Mouse (Mus musculus) kidney, embryonic 15.5 days (tissue): ENCODE results near the gene Plxnb2. TPM values are rescaled to one million over a fixed set of nuclear protein-coding genes. Genes with fewer than 3 reads are reported as not detected.

ENCODE experiments used
- ATAC-seq: fragments of 200-750 bp; cut with Nextera tagmentation; replicated peaks from 2 replicates; pipeline ENCODE4 v1.8.0; 2017; ENCODE audit warnings: moderate TSS enrichment; ENCODE audit not compliant: low FRiP score
- H3K27ac ChIP-seq: fragments of 300-500 bp; sonication (generic); 2 replicates; pipeline ENCODE4 v1.5.1; 2015; ENCODE audit warnings: mild to moderate bottlenecking, inconsistent platforms
- H3K27me3 ChIP-seq: fragments of 300-500 bp; sonication (generic); 2 replicates; pipeline ENCODE4 v1.6.1; 2015; ENCODE audit warnings: inconsistent platforms
- H3K36me3 ChIP-seq: fragments of 300-500 bp; sonication (generic); 2 replicates; pipeline ENCODE4 v1.6.1; 2015; ENCODE audit warnings: inconsistent platforms
- H3K4me1 ChIP-seq: fragments of 300-500 bp; sonication (generic); 2 replicates; pipeline ENCODE4 v1.6.1; 2015; ENCODE audit warnings: inconsistent platforms
- H3K4me2 ChIP-seq: fragments of 300-500 bp; sonication (generic); 2 replicates; pipeline ENCODE4 v1.6.1; 2015; ENCODE audit warnings: moderate library complexity, mild to moderate bottlenecking, inconsistent platforms
- H3K4me3 ChIP-seq: fragments of 300-500 bp; sonication (generic); replicated peaks from 2 replicates; pipeline ENCODE4 v1.5.1; 2015; ENCODE audit warnings: mild to moderate bottlenecking, inconsistent platforms
- H3K9ac ChIP-seq: fragments of 300-500 bp; sonication (generic); 2 replicates; pipeline ENCODE4 v1.6.1; 2015; ENCODE audit warnings: mild to moderate bottlenecking, inconsistent platforms
- H3K9me3 ChIP-seq: fragments of 300-500 bp; sonication (generic); replicated peaks from 2 replicates; pipeline ENCODE4 v1.6.1; 2016; ENCODE audit warnings: inconsistent platforms
- WGBS: fragments of 180-500 bp; shearing (Covaris S2); methylation state at CpG from one replicate; pipeline ENCODE4 v1.1.7; 2015; ENCODE audit warnings: mixed read lengths; 5-methylcytosine and 5-hydroxymethylcytosine counted together
- polyA plus RNA-seq: library from polyadenylated mRNA; unstranded; fragments of >200 nt; fragmentation: Nextera tagmentation; extraction: Ambion mirVana; gene quantifications from 2 replicates; pipeline ENCODE4 v1.2.1, GENCODE M21; 2015

Plxnb2 gene
- polyA plus RNA-seq, 1 experiment from 2014 or later = 160 TPM

GRCm38 (mm10) chr15:89196313-89196706 lies 15.7 kb upstream of the Plxnb2 start, which contains the start of gene Dennd6b:
Gene Dennd6b (minus strand): TSS chr15:89196496.
- Histone ChIP-seq H3K27me3 (no peaks in the 10 kb centered on the region), H3K27ac (peak within 1 kb of the TSS; percentile 99), H3K4me3 (peak within 1 kb of the TSS; percentile 91), H3K9ac (peak within 1 kb of the TSS; percentile 98), H3K9me3 (no peaks in the 10 kb centered on the region), H3K4me2 (peak within 1 kb of the TSS; percentile 68), H3K36me3 (no peaks in the 10 kb centered on the region), H3K4me1 (peaks cover 17% of the 10 kb centered on the region)
- under 1% methylated on average over 38 of the region's 38 CpGs for WGBS
- peak; percentile 99 for ATAC-seq

GRCm38 (mm10) chr15:89195690-89196312 lies 15.2 kb upstream of the Plxnb2 start:
- H3K9me3 ChIP-seq = no peaks in the 10 kb centered on the region
- ATAC-seq = peak; percentile 96
- peak overlapping the region; percentile 98 for H3K9ac ChIP-seq
- H3K27ac ChIP-seq = peak overlapping the region; percentile 99
- peak overlapping the region; percentile 91 for H3K4me3 ChIP-seq
- WGBS = under 1% methylated on average over 25 of the region's 25 CpGs
- H3K36me3 ChIP-seq = peaks cover 3% of the 10 kb centered on the region; the same call in 1 of the 2 replicates
- H3K4me1 ChIP-seq = peaks cover 17% of the 10 kb centered on the region
- no peaks in the 10 kb centered on the region for H3K27me3 ChIP-seq
- H3K4me2 ChIP-seq = peak overlapping the region; percentile 68

- H3K36me3 ChIP-seq = peaks cover 8% of the 10 kb centered on the region; the same call in 1 of the 2 replicates
- H3K4me2 ChIP-seq = peak overlapping the region; percentile 68
- H3K9ac ChIP-seq = peak overlapping the region; percentile 98
- H3K27me3 ChIP-seq = no peaks in the 10 kb centered on the region
- peak overlapping the region; percentile 91 for H3K4me3 ChIP-seq
- WGBS = 53% methylated on average over 6 of the region's 6 CpGs
- no peaks in the 10 kb centered on the region for H3K9me3 ChIP-seq
- peak; percentile 7; the same call in 1 of the 2 replicates for ATAC-seq
- H3K4me1 ChIP-seq = peaks cover 17% of the 10 kb centered on the region
- H3K27ac ChIP-seq = peak overlapping the region; percentile 99
These were observed 14.7 kb upstream of the Plxnb2 start for GRCm38 (mm10) chr15:89195261-89195681.

GRCm38 (mm10) chr15:89184937-89185227 lies 4.3 kb upstream of the Plxnb2 start:
- 84% methylated on average over 5 of the region's 5 CpGs for WGBS

GRCm38 (mm10) chr15:89184141-89184936 lies 3.8 kb upstream of the Plxnb2 start:
- Histone ChIP-seq H3K9ac (no peak overlapping the region), H3K4me2 (no peak overlapping the region), H3K9me3 (no peaks in the 10 kb centered on the region), H3K27ac (no peak overlapping the region), H3K36me3 (peaks cover 28% of the 10 kb centered on the region), H3K4me1 (peaks cover 29% of the 10 kb centered on the region), H3K4me3 (no peak overlapping the region), H3K27me3 (no peaks in the 10 kb centered on the region)
- 63% methylated on average over 5 of the region's 5 CpGs for WGBS
- no peak for ATAC-seq

More at GRCm38 (mm10) chr15:89184937-89185227, 4.3 kb upstream of the Plxnb2 start:
- H3K9me3 ChIP-seq = no peaks in the 10 kb centered on the region
- H3K4me3 ChIP-seq = no peak overlapping the region
- peaks cover 25% of the 10 kb centered on the region for H3K4me1 ChIP-seq
- no peak overlapping the region for H3K9ac ChIP-seq
- H3K27me3 ChIP-seq = no peaks in the 10 kb centered on the region
- no peak for ATAC-seq
- no peak overlapping the region for H3K4me2 ChIP-seq
- no peak overlapping the region for H3K27ac ChIP-seq
- peaks cover 28% of the 10 kb centered on the region for H3K36me3 ChIP-seq

GRCm38 (mm10) chr15:89182842-89183241 lies 2.3 kb upstream of the Plxnb2 start:
- Histone ChIP-seq H3K9ac (no peak overlapping the region), H3K4me3 (peak overlapping the region; percentile 2; the same call in 1 of the 2 replicates), H3K9me3 (no peaks in the 10 kb centered on the region), H3K4me1 (peaks cover 44% of the 10 kb centered on the region), H3K27me3 (no peaks in the 10 kb centered on the region), H3K36me3 (peaks cover 21% of the 10 kb centered on the region), H3K4me2 (no peak overlapping the region), H3K27ac (peak overlapping the region; percentile 96)
- 31% methylated on average over 5 of the region's 5 CpGs for WGBS
- no peak for ATAC-seq

- no peak for ATAC-seq
- peak overlapping the region; percentile 96 for H3K27ac ChIP-seq
- peaks cover 49% of the 10 kb centered on the region for H3K4me1 ChIP-seq
- WGBS = 37% methylated on average over 6 of the region's 6 CpGs
- 0 out of 2 replicates have a peak overlapping the region, but pooled peaks have one; percentile 85 for H3K4me2 ChIP-seq
- peak overlapping the region; percentile 2; the same call in 1 of the 2 replicates for H3K4me3 ChIP-seq
- peaks cover 19% of the 10 kb centered on the region for H3K36me3 ChIP-seq
- no peaks in the 10 kb centered on the region for H3K9me3 ChIP-seq
- 0 out of 2 replicates have a peak overlapping the region, but pooled peaks have one; percentile 4 for H3K9ac ChIP-seq
- no peaks in the 10 kb centered on the region for H3K27me3 ChIP-seq
These were observed 1.7 kb upstream of the Plxnb2 start for GRCm38 (mm10) chr15:89182328-89182741.

GRCm38 (mm10) chr15:89181561-89182270 lies 1.1 kb upstream of the Plxnb2 start:
- WGBS = 67% methylated on average over 10 of the region's 10 CpGs
- H3K4me1 ChIP-seq = peaks cover 55% of the 10 kb centered on the region
- peak overlapping the region; percentile 85 for H3K4me2 ChIP-seq
- H3K36me3 ChIP-seq = peaks cover 13% of the 10 kb centered on the region
- no peaks in the 10 kb centered on the region for H3K27me3 ChIP-seq
- H3K4me3 ChIP-seq = peak overlapping the region; percentile 91
- H3K9ac ChIP-seq = 0 out of 2 replicates have a peak overlapping the region, but pooled peaks have one; percentile 90
- H3K9me3 ChIP-seq = no peaks in the 10 kb centered on the region
- ATAC-seq = no peak
- H3K27ac ChIP-seq = peak overlapping the region; percentile 96

- no peaks in the 10 kb centered on the region for H3K27me3 ChIP-seq
- no peaks in the 10 kb centered on the region for H3K9me3 ChIP-seq
- WGBS = under 1% methylated on average over 26 of the region's 26 CpGs
- H3K36me3 ChIP-seq = 0 out of 2 replicates have a peak, but pooled peaks cover under 1% of the 10 kb centered on the region
- H3K27ac ChIP-seq = peak overlapping the region; percentile 96
- peak overlapping the region; percentile 90 for H3K9ac ChIP-seq
- peaks cover 71% of the 10 kb centered on the region for H3K4me1 ChIP-seq
- peak; percentile 10 for ATAC-seq
- peak overlapping the region; percentile 91 for H3K4me3 ChIP-seq
- H3K4me2 ChIP-seq = peak overlapping the region; percentile 85
These were observed 477 bp downstream of the Plxnb2 start for GRCm38 (mm10) chr15:89180081-89180541.

- ATAC-seq = no peak
- H3K27me3 ChIP-seq = no peaks in the 10 kb centered on the region
- peak overlapping the region; percentile 90 for H3K9ac ChIP-seq
- peak overlapping the region; percentile 91 for H3K4me3 ChIP-seq
- WGBS = 5% methylated on average over 6 of the region's 6 CpGs
- H3K27ac ChIP-seq = peak overlapping the region; percentile 96
- peaks cover 76% of the 10 kb centered on the region for H3K4me1 ChIP-seq
- H3K9me3 ChIP-seq = no peaks in the 10 kb centered on the region
- H3K4me2 ChIP-seq = peak overlapping the region; percentile 85
- H3K36me3 ChIP-seq = no peaks in the 10 kb centered on the region
These were observed 991 bp downstream of the Plxnb2 start for GRCm38 (mm10) chr15:89179630-89179964.

GRCm38 (mm10) chr15:89178954-89179629 lies 1.5 kb downstream of the Plxnb2 start:
- peak; percentile 68 for ATAC-seq
- H3K9ac ChIP-seq = peak overlapping the region; percentile 90
- peaks cover 81% of the 10 kb centered on the region for H3K4me1 ChIP-seq
- WGBS = under 1% methylated on average over 16 of the region's 16 CpGs
- H3K27ac ChIP-seq = peak overlapping the region; percentile 96
- no peaks in the 10 kb centered on the region for H3K36me3 ChIP-seq
- H3K27me3 ChIP-seq = no peaks in the 10 kb centered on the region
- H3K4me3 ChIP-seq = peak overlapping the region; percentile 91
- peak overlapping the region; percentile 85 for H3K4me2 ChIP-seq
- no peaks in the 10 kb centered on the region for H3K9me3 ChIP-seq
